Mouse (Mus musculus) retina, adult 2 months (tissue): ENCODE measurements at regions not wholly inside any gene's neighbourhood (a gene's known extent, or its start where the extent isn't known, plus 50 kb on each side); places are given as distances from the start of the nearest gene placed in this dataset.

Experiments used
- DNase-seq: peaks from one replicate; pipeline ENCODE4 v3.0.0-alpha.2; 2012; ENCODE audit warnings: low read depth, low spot score

GRCm38 (mm10) chr13:52145926-52146325, 299.4 kb downstream of the Gadd45g start:
- DNase-seq = no peak

- no peak for DNase-seq
Measured at GRCm38 (mm10) chr13:52150281-52150680, 303.8 kb downstream of the Gadd45g start.

DNA sequence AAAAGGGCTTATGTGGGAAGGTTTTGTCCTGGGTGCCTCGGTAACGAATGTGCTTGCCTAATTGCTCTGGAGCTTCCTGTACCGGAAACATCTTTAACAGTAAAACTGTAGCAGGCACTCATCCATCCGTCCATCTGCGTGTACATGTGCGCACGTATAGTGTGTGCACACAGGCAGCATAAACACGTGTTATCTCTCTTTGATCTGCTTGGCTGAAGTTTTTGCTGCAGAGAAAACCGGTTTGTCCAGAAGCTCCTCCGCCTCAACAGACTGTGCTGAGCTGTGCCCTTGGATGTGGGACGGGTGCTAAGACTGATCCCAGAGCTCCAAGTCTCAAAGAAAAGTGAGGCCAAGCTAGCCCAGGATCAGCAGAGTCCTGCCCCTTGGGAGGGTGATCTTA, 305.3 kb downstream of the Gadd45g start:
- no peak for DNase-seq

- no peak for DNase-seq
Measured at GRCm38 (mm10) chr13:52152221-52152620, 305.7 kb downstream of the Gadd45g start.

DNA sequence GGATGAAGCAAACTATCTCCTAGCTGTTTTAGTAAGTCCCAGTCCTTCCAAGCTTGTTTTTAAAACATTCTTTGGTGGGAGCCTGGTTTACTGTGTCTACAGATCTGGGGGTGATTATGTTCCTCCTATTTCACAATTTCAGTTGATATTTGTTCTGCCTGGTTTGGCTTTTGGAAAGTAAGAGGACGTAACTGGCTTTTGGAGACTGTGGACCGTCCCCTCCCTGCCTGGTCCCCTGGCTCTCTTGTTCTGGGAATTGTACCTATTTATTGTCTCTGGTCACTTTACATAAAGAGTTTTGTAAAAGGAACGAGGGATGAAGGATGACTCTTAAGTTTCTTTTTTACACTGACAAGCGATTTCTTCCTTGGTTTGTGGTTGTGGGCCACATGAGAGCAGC, 306.6 kb downstream of the Gadd45g start:
- DNase-seq = no peak

DNA sequence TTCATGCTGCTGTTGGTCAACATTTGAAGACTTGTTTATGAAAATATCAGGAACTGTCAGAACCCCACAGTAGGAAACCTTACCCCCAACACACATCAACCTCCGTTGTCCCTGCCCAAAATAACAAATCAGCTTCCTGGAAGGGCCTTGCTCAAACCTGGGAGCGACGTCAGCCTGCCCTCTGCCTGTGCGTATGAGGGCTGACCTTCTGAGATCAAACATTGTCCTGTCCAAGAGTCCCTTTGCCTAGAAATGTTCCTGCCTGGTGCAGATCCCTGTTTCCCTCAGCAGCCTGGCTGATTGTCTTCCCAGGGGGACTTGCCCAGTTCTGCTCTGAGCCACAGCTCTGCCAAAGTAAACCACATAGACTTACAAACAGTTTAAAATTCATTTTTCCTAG, 307.1 kb downstream of the Gadd45g start:
- no peak for DNase-seq

GRCm38 (mm10) chr13:52154111-52154843, 307.8 kb downstream of the Gadd45g start:
- no peak for DNase-seq

GRCm38 (mm10) chr13:52154844-52155587, 308.5 kb downstream of the Gadd45g start:
- DNase-seq = no peak

- no peak for DNase-seq
Measured at GRCm38 (mm10) chr13:52155588-52156086, 309.2 kb downstream of the Gadd45g start.

GRCm38 (mm10) chr13:52162676-52163075, 316.2 kb downstream of the Gadd45g start:
- no peak for DNase-seq

- no peak for DNase-seq
Measured at GRCm38 (mm10) chr13:52165531-52165930, 319.1 kb downstream of the Gadd45g start.

- DNase-seq = no peak
Measured at GRCm38 (mm10) chr13:52167968-52168367, 321.5 kb downstream of the Gadd45g start.

GRCm38 (mm10) chr13:52172706-52173346, 326.3 kb downstream of the Gadd45g start:
- no peak for DNase-seq

- no peak for DNase-seq
Measured at GRCm38 (mm10) chr13:52175665-52176064, 329.2 kb downstream of the Gadd45g start.

- no peak for DNase-seq
Measured at GRCm38 (mm10) chr13:52179977-52180376, 333.5 kb downstream of the Gadd45g start.

DNA sequence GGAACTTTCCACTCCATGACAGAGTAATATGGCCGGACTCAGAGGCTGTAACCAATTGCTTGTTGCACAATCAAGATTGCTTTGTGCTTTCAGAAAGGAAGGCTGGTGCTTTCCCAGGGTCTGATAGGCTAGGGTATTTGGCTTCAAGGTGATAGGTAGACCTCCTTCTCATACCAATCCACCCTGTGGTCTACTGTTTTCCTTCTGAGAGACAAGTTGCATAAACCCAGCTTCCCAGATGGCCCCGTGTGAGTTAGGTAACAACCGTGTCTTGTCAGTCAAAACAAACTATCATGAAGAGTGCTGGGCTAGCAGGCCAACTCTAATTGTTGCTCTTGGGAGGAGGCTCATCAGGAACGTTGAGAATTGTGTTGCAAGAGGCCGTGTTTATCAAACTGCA, 337.2 kb downstream of the Gadd45g start:
- DNase-seq = no peak

GRCm38 (mm10) chr13:52185574-52185973, 339.1 kb downstream of the Gadd45g start:
- no peak for DNase-seq

DNA sequence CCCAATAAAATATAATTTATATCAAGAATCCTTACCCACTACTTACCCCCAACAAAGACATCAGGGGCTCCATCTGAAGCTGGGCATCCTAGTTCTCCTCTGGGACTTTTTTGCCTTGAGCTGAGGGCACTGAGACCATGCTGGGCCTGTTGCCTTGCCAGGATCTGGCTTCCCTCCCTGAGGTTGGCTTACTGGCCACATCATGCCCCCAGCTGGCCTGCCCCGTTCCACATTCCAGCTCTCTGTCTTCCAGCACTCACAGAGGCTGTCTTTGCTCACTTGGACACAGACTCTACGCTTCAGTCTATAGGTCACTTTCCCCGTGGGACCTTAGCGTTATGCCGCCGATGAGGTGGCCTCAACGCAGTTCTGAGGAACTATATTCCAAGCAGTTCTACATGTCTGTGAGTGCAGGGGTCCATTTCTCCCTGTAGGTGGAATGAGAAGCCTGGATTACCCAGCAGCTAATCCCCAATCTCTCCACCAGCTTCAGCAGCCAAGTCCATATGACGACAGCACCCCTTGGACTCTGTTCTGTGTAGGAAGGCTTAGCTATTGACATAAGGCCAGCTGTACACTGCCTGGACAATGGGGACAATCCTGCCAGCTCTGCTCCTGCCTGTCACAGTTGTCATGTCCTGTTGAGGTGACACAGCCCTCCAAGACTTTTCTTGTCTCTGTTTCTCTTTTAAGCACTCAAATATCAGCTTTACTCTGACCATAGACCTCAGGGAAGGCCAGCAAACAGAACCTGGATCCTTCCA, 341.5 kb downstream of the Gadd45g start:
- DNase-seq = no peak

DNA sequence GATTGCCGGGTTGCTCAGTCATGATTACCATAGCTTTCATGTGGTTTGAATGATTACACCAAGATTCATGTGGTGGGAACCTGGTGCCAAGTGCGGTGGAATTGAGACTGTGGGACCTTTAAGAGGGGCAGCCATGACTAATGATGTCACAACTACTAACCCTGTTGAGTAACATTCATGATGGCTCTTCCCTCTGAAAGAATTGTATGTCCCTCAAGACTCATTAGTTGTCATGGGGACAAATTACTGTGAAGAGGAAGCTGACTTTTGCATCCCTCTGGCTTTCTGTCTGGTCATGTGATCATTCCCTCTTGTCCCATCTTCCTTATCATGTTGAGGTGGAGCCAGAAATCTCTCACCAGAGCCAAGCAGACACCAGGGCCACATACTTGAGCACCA, 342.1 kb downstream of the Gadd45g start:
- DNase-seq = no peak

DNA sequence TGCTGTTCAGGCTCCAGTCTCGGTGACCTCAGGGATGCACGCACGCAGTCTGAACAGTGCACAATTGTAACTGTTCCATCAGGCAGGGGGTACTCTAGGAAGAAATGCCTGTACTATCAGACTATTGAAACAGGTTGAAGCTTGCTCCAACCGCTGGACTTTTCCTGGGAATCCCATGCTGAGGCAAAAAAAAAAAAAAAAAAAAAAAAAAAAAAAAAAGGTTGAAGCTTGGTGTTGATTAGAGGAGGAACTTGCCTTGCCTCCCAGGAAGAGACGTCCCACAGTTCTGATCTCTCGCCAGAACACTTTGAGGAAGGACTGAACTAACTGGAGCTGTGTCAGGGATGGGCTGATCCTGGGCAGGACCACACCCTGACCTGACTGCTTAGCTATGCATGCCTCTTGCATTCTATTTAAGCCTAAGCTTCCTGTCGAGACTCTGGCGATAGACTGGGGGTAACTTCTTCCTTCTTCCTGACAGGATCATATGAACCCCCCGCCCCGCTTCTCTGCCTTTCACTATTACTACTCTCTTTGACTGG, 341.6 kb downstream of the Diras2 start:
- no peak for DNase-seq

DNA sequence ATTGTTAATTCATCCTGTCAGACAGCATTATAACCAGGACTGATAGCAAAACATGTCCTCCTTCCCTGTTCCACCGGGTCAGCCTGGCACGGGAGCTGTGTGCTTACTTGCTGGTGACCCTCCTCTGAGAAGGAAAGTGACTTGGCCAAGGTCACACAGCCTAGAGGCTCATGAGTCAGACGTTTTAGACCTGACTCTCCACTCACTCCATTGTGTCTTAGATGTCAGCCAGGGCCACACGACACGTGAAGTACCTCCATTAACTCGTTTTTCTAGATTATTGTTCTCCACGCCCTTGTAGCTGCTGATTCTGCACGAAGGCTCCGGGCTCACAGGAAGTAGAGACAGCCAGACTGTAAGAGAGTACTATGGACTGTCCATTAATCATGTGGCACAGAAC, 340.8 kb downstream of the Diras2 start:
- no peak for DNase-seq
